Mouse (Mus musculus) spleen, adult 2 months (tissue): ENCODE measurements around the gene Epb41l4b.

ENCODE experiments used
- CTCF ChIP-seq: fragments of 200-500 bp; IDR thresholded peaks from 2 replicates; pipeline ENCODE4 v1.5.1; 2011; ENCODE audit warnings: mild to moderate bottlenecking, inconsistent platforms; ENCODE audit not compliant: insufficient read depth, insufficient read length, insufficient replicate concordance; ENCODE audit errors: extremely low read depth
- POLR2A ChIP-seq: fragments of 200-500 bp; IDR thresholded peaks from 2 replicates; pipeline ENCODE4 v1.6.1; 2011; ENCODE audit warnings: low read depth, low read length, inconsistent platforms

- TF ChIP-seq CTCF (no peak), POLR2A (no peak)
These were observed 5.7 kb downstream of the Epb41l4b start for GRCm38 (mm10) chr4:57137371-57138092.
